Mouse (Mus musculus): ENCODE results near the gene Gucy1a1. TPM values are rescaled to one million over a fixed set of nuclear protein-coding genes. Genes with fewer than 3 reads are reported as not detected.

Gene Gucy1a1
- polyA plus RNA-seq, 1 experiment from 2014 or later, result 4.8 TPM

DNA sequence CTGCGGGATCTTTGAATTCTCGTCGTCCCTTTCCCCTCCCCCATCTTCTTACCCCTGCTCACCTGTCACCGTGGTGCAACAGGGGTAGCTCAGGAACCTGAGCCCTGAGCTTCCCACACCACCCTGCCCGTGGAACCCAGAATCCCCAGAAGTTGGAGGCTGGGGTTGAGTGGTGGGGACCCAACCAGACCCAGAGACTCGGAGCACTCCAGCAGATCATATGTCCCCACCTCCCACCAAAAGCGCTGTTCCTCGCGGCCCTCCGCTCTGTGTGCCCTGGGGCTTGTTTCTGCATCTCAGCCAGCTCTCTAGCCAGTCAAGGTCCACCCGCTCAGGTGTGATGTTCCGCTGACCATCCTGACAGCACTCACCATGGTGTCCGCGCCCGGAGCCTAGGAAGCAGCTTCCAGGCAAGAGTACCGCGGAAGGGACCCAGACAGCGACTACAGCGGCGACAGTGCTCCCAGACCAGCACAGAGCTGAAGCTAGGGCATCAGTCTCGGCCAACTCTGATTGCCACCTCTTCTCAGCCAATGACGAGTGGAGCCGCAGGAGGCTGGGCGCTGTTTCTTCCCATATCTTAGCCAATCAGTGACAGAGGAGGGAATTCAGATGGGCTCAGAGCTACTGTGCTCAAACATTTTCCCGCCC, 71.3 kb downstream of the Gucy1a1 start, which contains the start of gene Gucy1b1:
Gucy1b1 (minus strand) TSS at position 489 of the 651 bp plus-strand sequence.
- H3K4me1 ChIP-seq (replicated peaks), result no peaks in the 10 kb centered on the region; the same call in 1 of the 2 replicates
- H3K9me3 ChIP-seq (replicated peaks), result no peaks in the 10 kb centered on the region
- H3K4me2 ChIP-seq, result peak within 1 kb of the TSS; percentile 39
- WGBS (ENCODE audit: insufficient replicate concordance), result 1% methylated on average over 25 of the region's 25 CpGs
- ATAC-seq (ENCODE audit: insufficient read depth), result peak; percentile 61
- no peak within 1 kb of the TSS for H3K9ac ChIP-seq
- 0 out of 2 replicates have a peak within 1 kb of the TSS, but pooled peaks have one; percentile 19 for H3K27ac ChIP-seq (replicated peaks)
- peaks cover 28% of the 10 kb centered on the region for H3K27me3 ChIP-seq
- H3K36me3 ChIP-seq (replicated peaks), result no peaks in the 10 kb centered on the region
- H3K4me3 ChIP-seq (replicated peaks), result peak within 1 kb of the TSS; percentile 32

GRCm38 (mm10) chr3:82073741-82074181, 71.8 kb downstream of the Gucy1a1 start:
- no peaks in the 10 kb centered on the region; the same call in 1 of the 2 replicates for H3K4me1 ChIP-seq (replicated peaks)
- H3K27me3 ChIP-seq, result peaks cover 28% of the 10 kb centered on the region
- no peaks in the 10 kb centered on the region for H3K36me3 ChIP-seq (replicated peaks)
- H3K4me2 ChIP-seq, result peak overlapping the region; percentile 39
- no peak overlapping the region for H3K9ac ChIP-seq
- H3K27ac ChIP-seq (replicated peaks), result no peak overlapping the region
- H3K4me3 ChIP-seq (replicated peaks), result peak overlapping the region; percentile 32
- no peaks in the 10 kb centered on the region for H3K9me3 ChIP-seq (replicated peaks)
- ATAC-seq (ENCODE audit: insufficient read depth), result no peak
- WGBS (ENCODE audit: insufficient replicate concordance), result 2% methylated on average over 34 of the region's 34 CpGs

GRCm38 (mm10) chr3:82067830-82068229, 77.8 kb downstream of the Gucy1a1 start:
- H3K27ac ChIP-seq (replicated peaks), result no peak overlapping the region
- no peaks in the 10 kb centered on the region for H3K4me1 ChIP-seq (replicated peaks)
- H3K27me3 ChIP-seq, result peaks cover 3% of the 10 kb centered on the region
- 53% methylated on average over 5 of the region's 5 CpGs for WGBS (ENCODE audit: insufficient replicate concordance)
- H3K9ac ChIP-seq, result no peak overlapping the region
- no peaks in the 10 kb centered on the region for H3K9me3 ChIP-seq (replicated peaks)
- H3K4me3 ChIP-seq (replicated peaks), result no peak overlapping the region
- ATAC-seq (ENCODE audit: insufficient read depth), result no peak
- no peaks in the 10 kb centered on the region for H3K36me3 ChIP-seq (replicated peaks)
- H3K4me2 ChIP-seq, result no peak overlapping the region

GRCm38 (mm10) chr3:82061402-82062180, 84.0 kb downstream of the Gucy1a1 start:
- peak; percentile 49; the same call in 1 of the 2 replicates for ATAC-seq (ENCODE audit: insufficient read depth)
- no peak overlapping the region for H3K9ac ChIP-seq
- H3K36me3 ChIP-seq (replicated peaks), result no peaks in the 10 kb centered on the region
- H3K4me3 ChIP-seq (replicated peaks), result no peak overlapping the region
- no peaks in the 10 kb centered on the region for H3K9me3 ChIP-seq (replicated peaks)
- no peak overlapping the region for H3K27ac ChIP-seq (replicated peaks)
- no peak overlapping the region for H3K4me2 ChIP-seq
- WGBS (ENCODE audit: insufficient replicate concordance), result 17% methylated on average over 9 of the region's 9 CpGs
- H3K27me3 ChIP-seq, result no peaks in the 10 kb centered on the region
- H3K4me1 ChIP-seq (replicated peaks), result no peaks in the 10 kb centered on the region

- Histone ChIP-seq H3K4me2 (no peak overlapping the region), H3K27me3 (no peaks in the 10 kb centered on the region), H3K9ac (no peak overlapping the region), H3K27ac (replicated peaks) (no peak overlapping the region), H3K9me3 (replicated peaks) (no peaks in the 10 kb centered on the region), H3K4me1 (replicated peaks) (no peaks in the 10 kb centered on the region), H3K4me3 (replicated peaks) (no peak overlapping the region), H3K36me3 (replicated peaks) (no peaks in the 10 kb centered on the region)
- no peak for ATAC-seq (ENCODE audit: insufficient read depth)
- WGBS (ENCODE audit: insufficient replicate concordance), result 29% methylated on average over 5 of the region's 5 CpGs
These were observed 88.4 kb downstream of the Gucy1a1 start for GRCm38 (mm10) chr3:82057201-82057600.

DNA sequence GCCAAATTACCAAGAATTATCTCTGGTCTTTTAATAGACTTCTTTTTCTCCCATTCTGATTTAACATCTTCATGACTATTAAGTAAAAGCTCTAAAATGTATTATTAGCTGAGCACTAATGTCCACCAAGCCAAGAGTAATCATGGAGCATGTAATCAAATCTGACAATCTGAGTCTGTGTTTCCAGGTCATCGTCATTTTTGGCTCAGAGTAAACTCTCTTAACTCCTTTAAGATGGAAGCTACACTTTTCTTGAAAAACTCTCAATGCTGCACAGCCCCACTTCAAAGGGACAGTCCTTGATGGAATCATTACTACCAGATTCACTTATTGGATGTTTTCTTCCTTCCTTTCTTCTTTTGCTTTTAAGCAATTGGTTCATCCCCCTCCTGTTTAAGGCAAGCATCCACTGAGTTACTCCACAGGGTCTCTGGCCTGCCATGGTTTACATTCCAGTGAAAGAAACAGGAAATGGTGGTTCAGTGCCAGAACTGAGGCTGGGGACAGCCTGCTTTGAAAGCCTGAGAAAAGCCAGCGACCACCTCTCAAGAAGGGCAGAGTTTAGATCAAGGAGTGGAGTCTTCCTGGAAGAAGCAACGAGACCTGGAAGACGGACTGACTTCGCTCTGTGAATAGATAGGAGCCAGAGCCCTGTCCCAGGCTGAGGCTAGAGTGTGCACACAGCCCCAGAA, 91.2 kb downstream of the Gucy1a1 start:
- Histone ChIP-seq H3K27me3 (no peaks in the 10 kb centered on the region), H3K4me1 (replicated peaks) (no peaks in the 10 kb centered on the region), H3K4me2 (no peak overlapping the region), H3K9ac (no peak overlapping the region), H3K4me3 (replicated peaks) (no peak overlapping the region), H3K9me3 (replicated peaks) (no peaks in the 10 kb centered on the region), H3K36me3 (replicated peaks) (no peaks in the 10 kb centered on the region), H3K27ac (replicated peaks) (no peak overlapping the region)
- 37% methylated on average over 5 of the region's 5 CpGs for WGBS (ENCODE audit: insufficient replicate concordance)
- ATAC-seq (ENCODE audit: insufficient read depth), result no peak

- Histone ChIP-seq H3K4me2 (no peak overlapping the region), H3K4me3 (replicated peaks) (no peak overlapping the region), H3K27ac (replicated peaks) (no peak overlapping the region), H3K9ac (no peak overlapping the region), H3K4me1 (replicated peaks) (no peaks in the 10 kb centered on the region), H3K36me3 (replicated peaks) (no peaks in the 10 kb centered on the region), H3K27me3 (no peaks in the 10 kb centered on the region), H3K9me3 (replicated peaks) (no peaks in the 10 kb centered on the region)
- 45% methylated on average over 2 of the region's 2 CpGs for WGBS (ENCODE audit: insufficient replicate concordance)
- ATAC-seq (ENCODE audit: insufficient read depth), result no peak
These were observed 93.6 kb downstream of the Gucy1a1 start for GRCm38 (mm10) chr3:82052029-82052428.

GRCm38 (mm10) chr3:82051468-82051867, 94.1 kb downstream of the Gucy1a1 start:
- Histone ChIP-seq H3K27ac (replicated peaks) (no peak overlapping the region), H3K4me1 (replicated peaks) (no peaks in the 10 kb centered on the region), H3K9ac (no peak overlapping the region), H3K9me3 (replicated peaks) (no peaks in the 10 kb centered on the region), H3K4me2 (no peak overlapping the region), H3K27me3 (no peaks in the 10 kb centered on the region), H3K4me3 (replicated peaks) (no peak overlapping the region), H3K36me3 (replicated peaks) (no peaks in the 10 kb centered on the region)
- no peak for ATAC-seq (ENCODE audit: insufficient read depth)

GRCm38 (mm10) chr3:82048681-82049080, 96.9 kb downstream of the Gucy1a1 start:
- Histone ChIP-seq H3K27me3 (no peaks in the 10 kb centered on the region), H3K9ac (no peak overlapping the region), H3K4me1 (replicated peaks) (no peaks in the 10 kb centered on the region), H3K4me2 (no peak overlapping the region), H3K36me3 (replicated peaks) (no peaks in the 10 kb centered on the region), H3K4me3 (replicated peaks) (no peak overlapping the region), H3K9me3 (replicated peaks) (no peaks in the 10 kb centered on the region), H3K27ac (replicated peaks) (no peak overlapping the region)
- no peak for ATAC-seq (ENCODE audit: insufficient read depth)
- 58% methylated on average over 7 of the region's 7 CpGs for WGBS (ENCODE audit: insufficient replicate concordance)

- Histone ChIP-seq H3K27me3 (no peaks in the 10 kb centered on the region), H3K4me3 (replicated peaks) (no peak overlapping the region), H3K4me2 (no peak overlapping the region), H3K27ac (replicated peaks) (no peak overlapping the region), H3K9ac (no peak overlapping the region), H3K36me3 (replicated peaks) (no peaks in the 10 kb centered on the region), H3K4me1 (replicated peaks) (no peaks in the 10 kb centered on the region), H3K9me3 (replicated peaks) (no peaks in the 10 kb centered on the region)
- no peak for ATAC-seq (ENCODE audit: insufficient read depth)
- WGBS (ENCODE audit: insufficient replicate concordance), result 62% methylated on average over 4 of the region's 4 CpGs
These were observed 97.5 kb downstream of the Gucy1a1 start for GRCm38 (mm10) chr3:82048078-82048477.

- H3K9ac ChIP-seq, result no peak overlapping the region
- WGBS (ENCODE audit: insufficient replicate concordance), result 29% methylated on average over 8 of the region's 8 CpGs
- no peaks in the 10 kb centered on the region for H3K4me1 ChIP-seq (replicated peaks)
- H3K9me3 ChIP-seq (replicated peaks), result no peaks in the 10 kb centered on the region
- H3K27me3 ChIP-seq, result no peaks in the 10 kb centered on the region
- ATAC-seq (ENCODE audit: insufficient read depth), result no peak
- no peak overlapping the region for H3K4me3 ChIP-seq (replicated peaks)
- H3K36me3 ChIP-seq (replicated peaks), result no peaks in the 10 kb centered on the region
- no peak overlapping the region for H3K27ac ChIP-seq (replicated peaks)
- no peak overlapping the region for H3K4me2 ChIP-seq
These were observed 98.4 kb downstream of the Gucy1a1 start for GRCm38 (mm10) chr3:82047100-82047753.
